Mouse (Mus musculus): ENCODE measurements around the gene Sema4b. TPM values are rescaled to one million over a fixed set of nuclear protein-coding genes. Genes with fewer than 3 reads are reported as not detected.

Sema4b gene
- total and polyA plus RNA-seq, 3 experiments, result 1.5 to 9.4 (median 6.7) TPM

DNA sequence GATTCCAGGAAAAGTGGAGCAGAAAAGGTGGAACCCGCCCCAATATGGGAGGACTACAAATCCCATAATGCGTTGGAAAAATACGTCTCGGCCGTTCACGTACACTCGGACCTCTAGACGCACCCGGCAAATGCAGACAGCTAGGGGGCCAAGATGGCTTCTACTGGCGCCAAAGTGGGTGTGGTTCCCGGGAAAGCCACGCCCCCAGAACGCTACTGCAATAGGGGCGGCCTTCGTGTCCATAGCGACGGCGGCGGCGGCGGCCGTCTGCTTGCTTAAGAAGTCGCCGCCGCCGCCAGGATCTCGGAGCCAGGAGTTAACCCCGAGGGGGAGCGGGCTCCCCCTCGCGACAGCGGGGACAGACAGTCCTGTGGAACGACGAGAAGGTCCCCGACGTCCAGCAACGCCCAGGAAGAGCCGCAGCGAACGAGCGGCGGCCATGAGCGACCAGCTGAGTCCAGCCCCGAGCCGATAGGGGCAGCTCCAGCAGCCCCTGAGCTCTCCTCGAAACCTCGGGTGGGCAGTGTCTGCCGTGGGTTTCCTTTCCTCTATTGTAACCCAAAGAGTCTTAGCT is 59.6 kb downstream of the Sema4b start, which contains the start of gene Ttll13:
Ttll13 (plus strand) TSS at position 229 of the 574 bp plus-strand sequence.
- H3K79me2 ChIP-seq (replicated peaks; ENCODE audit: control insufficient read depth, extremely low read depth, insufficient read depth, poor library complexity, severe bottlenecking), result no peaks in the 10 kb centered on the region
- H3K27ac ChIP-seq (ENCODE audit: insufficient read depth, low read depth), result no peak within 1 kb of the TSS
- in situ Hi-C loops (cut with MboI; ENCODE audit: low pct_ligation_motif_present, low pct_unique_long_range_greater_than_20kb, low sequenced_read_pairs), result no loop called here
- H3K36me3 ChIP-seq (replicated peaks in 1 of 2; ENCODE audit: control insufficient read depth in 1 of 2, insufficient read depth in 1 of 2, low read length in 1 of 2), result peaks cover 0 to 2% of the 10 kb centered on the region in 2 experiments
- peak within 1 kb of the TSS; percentile 68 for H3K4me2 ChIP-seq (ENCODE audit: insufficient read depth, low read depth, poor library complexity, severe bottlenecking)
- peak within 1 kb of the TSS; percentile 42 to 56 (median 56) for H3K4me3 ChIP-seq (replicated peaks in 1 of 3; ENCODE audit: low read depth in 2 of 3, low read length in 2 of 3, poor library complexity in 1 of 3)
- peaks cover 9% of the 10 kb centered on the region for H3K27me3 ChIP-seq (replicated peaks)
- DNase-seq (ENCODE audit: extremely low read depth), result peak; percentile 97
- TF ChIP-seq CHD1 (IDR thresholded peaks at IDR 0.05; ENCODE audit: low read depth, low read length), result no peak
- 0 out of 2 replicates have a peak, but pooled peaks have one; percentile 42 for TF ChIP-seq MYC (IDR thresholded peaks at IDR 0.05; ENCODE audit: low read depth, low read length)
- peak in 1 of 2 experiments; percentile 56; a peak in 2 of 4 replicates for TF ChIP-seq CTCF (conservative IDR thresholded peaks at IDR 0.05 in 1 of 2, IDR thresholded peaks at IDR 0.05 in 1 of 2; ENCODE audit: low read depth in 2 of 2, low read length in 2 of 2)
- TF ChIP-seq RCOR1 (conservative IDR thresholded peaks at IDR 0.05; ENCODE audit: low read depth, low read length), result 0 out of 2 replicates have a peak, but pooled peaks have one; percentile 39
- TF ChIP-seq HCFC1 (IDR thresholded peaks at IDR 0.05; ENCODE audit: low read depth, low read length), result peak; percentile 96
- peak; percentile 16; the same call in 1 of the 2 replicates for TF ChIP-seq GABPA (IDR thresholded peaks at IDR 0.05; ENCODE audit: insufficient replicate concordance, low read depth, low read length)
- 0 out of 2 replicates have a peak, but pooled peaks have one; percentile 36 for TF ChIP-seq MAZ (IDR thresholded peaks at IDR 0.05; ENCODE audit: low read depth, low read length)
- 0 out of 2 replicates have a peak, but pooled peaks have one; percentile 46 for TF ChIP-seq IRF4 (IDR thresholded peaks at IDR 0.05; ENCODE audit: low read depth, low read length)
- no peak for TF ChIP-seq UBTF (IDR thresholded peaks at IDR 0.05; ENCODE audit: low read depth, low read length)
- no peak for TF ChIP-seq TBP (conservative IDR thresholded peaks at IDR 0.05; ENCODE audit: low read depth, low read length)
- TF ChIP-seq SIN3A (IDR thresholded peaks at IDR 0.05; ENCODE audit: low read length), result no peak
- TF ChIP-seq POLR2AphosphoS2 (IDR thresholded peaks at IDR 0.05; ENCODE audit: low read depth, low read length), result no peak
- TF ChIP-seq JUND (conservative IDR thresholded peaks at IDR 0.05; ENCODE audit: low read depth, low read length), result no peak
- peak; percentile 47 for TF ChIP-seq SMC3 (IDR thresholded peaks at IDR 0.05; ENCODE audit: low read depth, low read length)
- no peak for TF ChIP-seq ZNF384 (IDR thresholded peaks at IDR 0.05; ENCODE audit: low read depth, low read length)
- no peak for TF ChIP-seq ZMIZ1 (IDR thresholded peaks at IDR 0.05; ENCODE audit: low read depth, low read length)
- TF ChIP-seq MXI1 (IDR thresholded peaks at IDR 0.05; ENCODE audit: low read depth, low read length), result peak; percentile 65
- peak; percentile 31; the same call in 1 of the 2 replicates for TF ChIP-seq CHD2 (IDR thresholded peaks at IDR 0.05; ENCODE audit: low read length)
- TF ChIP-seq RAD21 (IDR thresholded peaks at IDR 0.05; ENCODE audit: low read depth, low read length), result peak; percentile 30
- TF ChIP-seq ELF1 (IDR thresholded peaks at IDR 0.05; ENCODE audit: low read depth, low read length), result peak; percentile 64; the same call in 1 of the 2 replicates
- TF ChIP-seq MAX (IDR thresholded peaks at IDR 0.05; ENCODE audit: low read length), result peak; percentile 58; the same call in 1 of the 2 replicates
- peak; percentile 41; the same call in 1 of the 2 replicates for TF ChIP-seq NRF1 (IDR thresholded peaks at IDR 0.05; ENCODE audit: low read depth, low read length)
- TF ChIP-seq KAT2A (IDR thresholded peaks at IDR 0.05; ENCODE audit: insufficient replicate concordance, low read length), result peak; percentile 76; the same call in 1 of the 2 replicates
- TF ChIP-seq TCF12 (IDR thresholded peaks at IDR 0.05; ENCODE audit: low read depth, low read length), result no peak
- TF ChIP-seq E2F4 (IDR thresholded peaks at IDR 0.05; ENCODE audit: insufficient replicate concordance, low read depth, low read length), result peak; percentile 78; the same call in 1 of the 2 replicates
- peak; percentile 47 for TF ChIP-seq POLR2A (IDR thresholded peaks at IDR 0.05; ENCODE audit: low read depth, low read length)
- TF ChIP-seq PAX5 (IDR thresholded peaks at IDR 0.05; ENCODE audit: low read length), result no peak
- TF ChIP-seq JUN (IDR thresholded peaks at IDR 0.05; ENCODE audit: insufficient read depth, low read depth, low read length), result no peak
- H3K4me1 ChIP-seq (ENCODE audit: control insufficient read depth in 1 of 2, insufficient read depth in 2 of 2), result peaks cover 0 to 6% of the 10 kb centered on the region in 2 experiments; a peak in 1 of 4 replicates
- peak within 1 kb of the TSS; percentile 49 for H3K9ac ChIP-seq (ENCODE audit: insufficient read depth, low read depth)
- dilution Hi-C loops (cut with MboI; ENCODE audit: extremely low pct_ligation_motif_present, extremely low pct_unique_long_range_greater_than_20kb, low sequenced_read_pairs), result no loop called here
- peaks cover 4% of the 10 kb centered on the region for H3K9me3 ChIP-seq (replicated peaks; ENCODE audit: low read length)
